Mouse (Mus musculus): ENCODE measurements around the gene Phka2.

GRCm38 (mm10) chrX:160601053-160601452 is 99.1 kb downstream of the Phka2 start:
- no peak for TF ChIP-seq E2F4 (IDR thresholded peaks at IDR 0.05; ENCODE audit: borderline replicate concordance, low read depth, low read length)
- TF ChIP-seq CTCF (IDR thresholded peaks at IDR 0.05 in 2 of 3, conservative IDR thresholded peaks at IDR 0.05 in 1 of 3; ENCODE audit: control insufficient read depth in 1 of 3, insufficient read depth in 1 of 3, low read depth in 2 of 3, low read length in 3 of 3, poor library complexity in 1 of 3, severe bottlenecking in 1 of 3), result no peak
- TF ChIP-seq TAL1 (IDR thresholded peaks at IDR 0.05; ENCODE audit: low read length), result no peak
- TF ChIP-seq GABPA (IDR thresholded peaks at IDR 0.05; ENCODE audit: low read depth, low read length), result no peak
- TF ChIP-seq EP300 (IDR thresholded peaks at IDR 0.05; ENCODE audit: low read depth in 1 of 2, low read length in 2 of 2), result no peak
- no peak for TF ChIP-seq NELFE (IDR thresholded peaks at IDR 0.05; ENCODE audit: low read depth, low read length)
